Mouse (Mus musculus): ENCODE data around the gene Olfml2a. TPM values are rescaled to one million over a fixed set of nuclear protein-coding genes. Genes with fewer than 3 reads are reported as not detected.
"Not testable (repeated sequence)": the region's sequence is repeated elsewhere in the genome, so short reads cannot be mapped to it uniquely, and the experiment has no call there.

Olfml2a gene
- polyA plus RNA-seq, 1 experiment from 2014 or later: 1.5 TPM

GRCm38 (mm10) chr2:39008350-39008851, 76.6 kb downstream of the Olfml2a start:
- H3K27ac ChIP-seq (replicated peaks): peak overlapping the region; percentile 90

DNA sequence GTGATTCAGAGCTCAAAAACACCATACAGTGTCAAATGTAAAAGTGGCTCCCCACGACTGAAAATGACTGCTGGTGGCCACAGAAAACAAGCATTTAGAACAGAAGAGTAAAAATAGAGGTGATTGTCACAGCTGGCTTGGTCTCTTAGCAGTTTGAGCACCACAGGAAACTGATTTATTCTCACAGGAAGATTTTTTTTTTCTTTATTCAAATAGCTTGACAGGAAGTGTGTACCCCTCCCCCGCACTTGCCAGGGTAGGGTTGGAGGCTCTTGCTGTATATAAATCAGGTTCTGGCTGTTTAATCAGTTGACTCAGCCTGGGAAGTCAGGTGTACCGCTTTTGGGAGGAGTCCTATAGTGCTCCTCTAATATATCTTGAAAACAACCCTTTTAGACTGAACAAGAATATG, 77.2 kb downstream of the Olfml2a start:
- 40% methylated on average over 3 of the region's 3 CpGs for WGBS
- H3K27ac ChIP-seq (replicated peaks): peak overlapping the region; percentile 90
- H3K27me3 ChIP-seq (ENCODE audit: low read depth, poor library complexity, severe bottlenecking): no peaks in the 10 kb centered on the region
- H3K4me1 ChIP-seq: peaks cover 42% of the 10 kb centered on the region
- peaks cover 34% of the 10 kb centered on the region for H3K36me3 ChIP-seq
- H3K4me3 ChIP-seq: peak overlapping the region; percentile 99
- no peaks in the 10 kb centered on the region for H3K9me3 ChIP-seq (replicated peaks)
- no peak for DNase-seq (ENCODE audit: low spot score)

More at GRCm38 (mm10) chr2:39008350-39008851, 76.6 kb downstream of the Olfml2a start:
- WGBS: under 1% methylated on average over 25 of the region's 25 CpGs
- H3K36me3 ChIP-seq: peaks cover 34% of the 10 kb centered on the region
- H3K9me3 ChIP-seq (replicated peaks): no peaks in the 10 kb centered on the region
- peaks cover 48% of the 10 kb centered on the region for H3K4me1 ChIP-seq
- H3K27me3 ChIP-seq (ENCODE audit: low read depth, poor library complexity, severe bottlenecking): no peaks in the 10 kb centered on the region
- H3K4me3 ChIP-seq: peak overlapping the region; percentile 99
- no peak for DNase-seq (ENCODE audit: low spot score)

GRCm38 (mm10) chr2:39010144-39010543, 78.4 kb downstream of the Olfml2a start:
- not testable (repeated sequence) for H3K27ac ChIP-seq (replicated peaks); DNase-seq (ENCODE audit: low spot score); H3K4me3 ChIP-seq; H3K9me3 ChIP-seq (replicated peaks); H3K27me3 ChIP-seq (ENCODE audit: low read depth, poor library complexity, severe bottlenecking)
- Histone ChIP-seq H3K36me3 (peaks cover 43% of the 10 kb centered on the region), H3K4me1 (peaks cover 38% of the 10 kb centered on the region)
- 95% methylated on average over 5 of the region's 5 CpGs for WGBS

- H3K27ac ChIP-seq (replicated peaks): no peak overlapping the region
- H3K9me3 ChIP-seq (replicated peaks): no peaks in the 10 kb centered on the region
- no peaks in the 10 kb centered on the region for H3K27me3 ChIP-seq (ENCODE audit: low read depth, poor library complexity, severe bottlenecking)
- peaks cover 54% of the 10 kb centered on the region for H3K36me3 ChIP-seq
- no peak overlapping the region for H3K4me3 ChIP-seq
- H3K4me1 ChIP-seq: peaks cover 30% of the 10 kb centered on the region
- DNase-seq (ENCODE audit: low spot score): no peak
Observed at GRCm38 (mm10) chr2:39011264-39011663, 79.5 kb downstream of the Olfml2a start.

DNA sequence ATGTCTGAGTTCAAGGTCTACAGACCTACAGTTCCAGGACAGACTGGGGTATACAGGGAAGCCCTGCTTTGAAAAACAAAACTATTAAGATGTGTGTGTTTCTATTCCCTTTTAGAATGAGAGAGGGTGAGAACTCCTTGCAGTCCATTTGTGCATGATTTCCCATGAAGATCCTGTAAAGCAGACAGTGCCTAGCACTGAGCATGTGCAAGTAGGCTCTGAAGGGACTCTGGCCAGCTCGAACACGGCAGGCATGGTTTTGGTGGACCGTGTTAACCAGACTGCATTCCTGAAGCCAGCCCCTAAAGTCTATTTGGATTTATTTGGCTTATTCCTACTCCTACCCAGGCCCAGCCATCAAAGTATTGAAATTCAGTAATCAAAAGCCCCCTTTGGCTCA, 80.2 kb downstream of the Olfml2a start:
- DNase-seq (ENCODE audit: low spot score): no peak
- Histone ChIP-seq H3K4me1 (peaks cover 23% of the 10 kb centered on the region), H3K9me3 (replicated peaks) (no peaks in the 10 kb centered on the region), H3K4me3 (no peak overlapping the region), H3K27ac (replicated peaks) (no peak overlapping the region), H3K36me3 (peaks cover 61% of the 10 kb centered on the region), H3K27me3 (ENCODE audit: low read depth, poor library complexity, severe bottlenecking) (no peaks in the 10 kb centered on the region)
- WGBS: 94% methylated on average over 3 of the region's 3 CpGs

GRCm38 (mm10) chr2:39012768-39013279, 81.0 kb downstream of the Olfml2a start:
- no peak for DNase-seq (ENCODE audit: low spot score)
- H3K4me1 ChIP-seq: peaks cover 20% of the 10 kb centered on the region
- H3K4me3 ChIP-seq: no peak overlapping the region
- no peak overlapping the region for H3K27ac ChIP-seq (replicated peaks)
- WGBS: 85% methylated on average over 7 of the region's 7 CpGs
- H3K36me3 ChIP-seq: peaks cover 69% of the 10 kb centered on the region
- H3K27me3 ChIP-seq (ENCODE audit: low read depth, poor library complexity, severe bottlenecking): no peaks in the 10 kb centered on the region
- no peaks in the 10 kb centered on the region for H3K9me3 ChIP-seq (replicated peaks)

Other genes starting within 250 kb of the Olfml2a start
- gene Nr5a1, start 217.4 kb upstream of the Olfml2a start, polyA plus RNA-seq (2016; fragmentation: Nextera tagmentation; extraction: Ambion mirVana): 0.07 and 0.12 TPM in 2 replicates
- gene Nr6a1, start 4.3 kb upstream of the Olfml2a start, polyA plus RNA-seq (2016; fragmentation: Nextera tagmentation; extraction: Ambion mirVana): 5.8 and 11.9 TPM in 2 replicates
- 1.9 and 2.2 TPM in 2 replicates for gene Wdr38, start 65.5 kb downstream of the Olfml2a start, polyA plus RNA-seq (2016; fragmentation: Nextera tagmentation; extraction: Ambion mirVana)
- gene Arpc5l, start 73.4 kb downstream of the Olfml2a start, polyA plus RNA-seq (2016; fragmentation: Nextera tagmentation; extraction: Ambion mirVana): 135 and 138 TPM in 2 replicates
- 837 and 1,005 TPM in 2 replicates for gene Rpl35, start 73.6 kb downstream of the Olfml2a start, polyA plus RNA-seq (2016; fragmentation: Nextera tagmentation; extraction: Ambion mirVana)
- 27.3 and 28.3 TPM in 2 replicates for gene Golga1, start 133.6 kb downstream of the Olfml2a start, polyA plus RNA-seq (2016; fragmentation: Nextera tagmentation; extraction: Ambion mirVana)

Measured in midbrain, embryonic 10.5 days (tissue).